Mouse (Mus musculus) brain, embryonic 18.5 days (tissue): ENCODE measurements around the gene Gm10392.
A peak's percentile ranks its signal among the peaks of the same experiment; 100 is the strongest.

Experiments used
- DNase-seq: peaks from one replicate; pipeline ENCODE4 v3.0.0-alpha.2; 2012; ENCODE audit warnings: low read depth, low spot score

Gene Gm10392

GRCm38 (mm10) chr11:77492311-77492871 lies 26.6 kb downstream of the Gm10392 start:
- no peak for DNase-seq

GRCm38 (mm10) chr11:77491502-77492291 lies 27.3 kb downstream of the Gm10392 start:
- DNase-seq, result no peak

- peak; percentile 85 for DNase-seq
Measured at GRCm38 (mm10) chr11:77491123-77491501, 27.9 kb downstream of the Gm10392 start.

- DNase-seq, result no peak
Measured at GRCm38 (mm10) chr11:77490451-77490850, 28.5 kb downstream of the Gm10392 start.

- DNase-seq, result no peak
Measured at GRCm38 (mm10) chr11:77489591-77490235, 29.3 kb downstream of the Gm10392 start, which contains the start of gene Ankrd13b. TSS of gene Ankrd13b (minus strand) at chr11:77489678.

GRCm38 (mm10) chr11:77488771-77489581 lies 30.0 kb downstream of the Gm10392 start:
- DNase-seq, result no peak

GRCm38 (mm10) chr11:77486798-77487197 lies 32.2 kb downstream of the Gm10392 start:
- no peak for DNase-seq

GRCm38 (mm10) chr11:77485229-77485628 lies 33.8 kb downstream of the Gm10392 start:
- DNase-seq, result no peak

GRCm38 (mm10) chr11:77483510-77484255 lies 35.3 kb downstream of the Gm10392 start:
- no peak for DNase-seq

GRCm38 (mm10) chr11:77483043-77483442 lies 36.0 kb downstream of the Gm10392 start:
- DNase-seq, result no peak

- DNase-seq, result no peak
Measured at GRCm38 (mm10) chr11:77476895-77477294, 42.1 kb downstream of the Gm10392 start.

- no peak for DNase-seq
Measured at GRCm38 (mm10) chr11:77476216-77476615, 42.8 kb downstream of the Gm10392 start.

GRCm38 (mm10) chr11:77472775-77473174 lies 46.2 kb downstream of the Gm10392 start:
- no peak for DNase-seq

- no peak for DNase-seq
Measured at GRCm38 (mm10) chr11:77471407-77471806, 47.6 kb downstream of the Gm10392 start.

GRCm38 (mm10) chr11:77468397-77468796 lies 50.6 kb downstream of the Gm10392 start:
- DNase-seq, result no peak

GRCm38 (mm10) chr11:77467784-77468183 lies 51.2 kb downstream of the Gm10392 start:
- DNase-seq, result no peak

GRCm38 (mm10) chr11:77467157-77467556 lies 51.8 kb downstream of the Gm10392 start:
- DNase-seq, result no peak
